Mouse (Mus musculus) hindbrain, embryonic 16.5 days (tissue): ENCODE data around the gene Gm13023. TPM values are rescaled to one million over a fixed set of nuclear protein-coding genes. Genes with fewer than 3 reads are reported as not detected.
"Not testable (repeated sequence)": the region's sequence is repeated elsewhere in the genome, so short reads cannot be mapped to it uniquely, and the experiment has no call there.

Experiments
- ATAC-seq: fragments of 200-750 bp; cut with Nextera tagmentation; 2 replicates; pipeline ENCODE4 v1.8.0; 2017; ENCODE audit warnings: moderate TSS enrichment, moderate library complexity
- H3K27ac ChIP-seq: fragments of 300-500 bp; sonication (generic); 2 replicates; pipeline ENCODE4 v1.5.1; 2014; ENCODE audit warnings: low read depth, mild to moderate bottlenecking, control low read depth, low read length, moderate library complexity
- H3K27me3 ChIP-seq: fragments of 300-500 bp; sonication (generic); replicated peaks from 2 replicates; pipeline ENCODE4 v1.6.1; 2014; ENCODE audit warnings: low read length; ENCODE audit not compliant: control insufficient read depth, insufficient read depth
- H3K36me3 ChIP-seq: fragments of 300-500 bp; sonication (generic); 2 replicates; pipeline ENCODE4 v1.6.1; 2014; ENCODE audit warnings: mild to moderate bottlenecking, low read length, moderate library complexity, mixed read lengths; ENCODE audit not compliant: control insufficient read depth, insufficient read depth
- H3K4me1 ChIP-seq: fragments of 300-500 bp; sonication (generic); 2 replicates; pipeline ENCODE4 v1.6.1; 2014; ENCODE audit warnings: low read depth, low read length; ENCODE audit not compliant: control insufficient read depth, insufficient read depth
- H3K4me2 ChIP-seq: fragments of 300-500 bp; sonication (generic); 2 replicates; pipeline ENCODE4 v1.6.1; 2014; ENCODE audit warnings: mild to moderate bottlenecking, low read length, control low read depth, moderate library complexity
- H3K4me3 ChIP-seq: fragments of 300-500 bp; sonication (generic); 2 replicates; pipeline ENCODE4 v1.5.1; 2014; ENCODE audit warnings: mild to moderate bottlenecking, low read length, control low read depth, moderate library complexity
- H3K9ac ChIP-seq: fragments of 300-500 bp; sonication (generic); 2 replicates; pipeline ENCODE4 v1.6.1; 2014; ENCODE audit warnings: low read depth, mild to moderate bottlenecking, control low read depth, low read length, moderate library complexity
- H3K9me3 ChIP-seq: fragments of 300-500 bp; sonication (generic); 2 replicates; pipeline ENCODE4 v1.6.1; 2014; ENCODE audit warnings: mild to moderate bottlenecking, low read length, moderate library complexity; ENCODE audit not compliant: control insufficient read depth
- WGBS: fragments of 180-500 bp; shearing (Covaris S2); extraction: QIAGEN DNeasy Blood & Tissue Kit; methylation state at CpG from one replicate; pipeline ENCODE4 v1.1.7; 2014; 5-methylcytosine and 5-hydroxymethylcytosine counted together
- polyA plus RNA-seq: library from polyadenylated mRNA; unstranded; fragments of >200 nt; fragmentation: Nextera tagmentation; extraction: Ambion mirVana; gene quantifications from 2 replicates; pipeline ENCODE4 v1.2.1, GENCODE M21; 2015

Gm13023 gene
- polyA plus RNA-seq: not detected in 2 replicates

DNA sequence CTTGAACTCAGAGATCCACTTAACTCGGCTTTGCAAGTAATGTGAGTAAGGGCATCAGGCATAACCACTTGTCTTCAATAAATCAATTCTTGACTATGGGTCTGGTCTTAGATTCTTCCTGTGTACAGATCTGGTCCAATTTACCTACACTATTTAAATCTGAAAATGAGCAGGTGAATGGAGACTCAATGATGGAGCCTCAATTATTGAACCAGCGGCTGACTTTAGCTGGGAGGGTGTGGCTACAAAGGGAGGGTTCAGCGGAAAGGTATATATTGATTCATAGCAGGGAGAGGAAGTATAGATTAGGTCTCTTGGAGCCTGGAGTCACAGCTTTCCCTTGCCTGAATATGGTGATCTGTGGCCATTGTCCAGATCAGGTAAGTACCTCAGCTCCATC is at the start of gene Gm13023:
Gene Gm13023, plus strand, starts transcription at position 301 of the 400 bp plus-strand sequence.
- WGBS: 89% methylated on average over 3 of the region's 3 CpGs

DNA sequence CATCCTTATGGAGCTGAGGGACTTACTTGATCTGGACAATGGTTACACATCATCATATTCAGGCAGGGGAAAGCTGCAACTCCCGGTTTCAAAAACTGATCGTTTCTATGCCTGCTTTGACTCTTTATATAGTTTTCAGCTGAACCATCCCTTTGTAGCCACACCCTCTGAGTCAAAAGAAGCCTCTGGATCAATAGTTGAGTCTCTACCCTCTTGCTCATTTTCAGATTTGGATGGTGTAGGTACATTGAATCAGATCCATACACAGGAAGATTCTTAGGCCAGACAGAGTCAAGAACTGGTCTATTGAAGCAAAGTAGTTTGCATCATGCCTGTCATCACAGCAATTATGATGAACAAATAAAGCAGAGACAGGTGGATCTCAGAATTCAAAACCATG is 26.8 kb downstream of the Gm13023 start, which contains the start of gene Gm13084:
Gene Gm13084, minus strand, starts transcription at position 101 of the 400 bp plus-strand sequence.
- H3K27me3 ChIP-seq: no peaks in the 10 kb centered on the region
- WGBS: 84% methylated on average over 2 of the region's 2 CpGs
- no peaks in the 10 kb centered on the region for H3K36me3 ChIP-seq
- no peak within 1 kb of the TSS for H3K4me2 ChIP-seq
- no peak within 1 kb of the TSS for H3K27ac ChIP-seq
- H3K9me3 ChIP-seq: peaks cover 6% of the 10 kb centered on the region
- H3K9ac ChIP-seq: no peak within 1 kb of the TSS
- H3K4me1 ChIP-seq: no peaks in the 10 kb centered on the region
- H3K4me3 ChIP-seq: no peak within 1 kb of the TSS
- no peak for ATAC-seq

More for the DNA sequence above, at the start of gene Gm13023:
- H3K4me2 ChIP-seq, H3K27me3 ChIP-seq, H3K27ac ChIP-seq, ATAC-seq, H3K9ac ChIP-seq, H3K9me3 ChIP-seq, H3K36me3 ChIP-seq, H3K4me3 ChIP-seq, H3K4me1 ChIP-seq: not testable (repeated sequence)

Other genes with a start within 250 kb of the Gm13023 start
- not detected in 2 replicates for gene BC080695, start 237.7 kb upstream of the Gm13023 start, polyA plus RNA-seq
- not detected in 2 replicates for gene Gm13057, start 237.6 kb upstream of the Gm13023 start, polyA plus RNA-seq
- not detected in 2 replicates for gene Gm13083, start 174.3 kb upstream of the Gm13023 start, polyA plus RNA-seq
- gene Gm13088, start 132.1 kb upstream of the Gm13023 start, polyA plus RNA-seq: not detected in 2 replicates
- gene Gm13089, start 86.6 kb upstream of the Gm13023 start, polyA plus RNA-seq: not detected in 2 replicates
- gene Gm13078, start 69.9 kb upstream of the Gm13023 start, polyA plus RNA-seq: not detected in 2 replicates
- gene Gm13084, start 26.7 kb downstream of the Gm13023 start, polyA plus RNA-seq: not detected in 2 replicates
- gene Gm13103, start 57.1 kb downstream of the Gm13023 start, polyA plus RNA-seq: not detected in 2 replicates
- not detected in 2 replicates for gene Pramef6, start 111.0 kb downstream of the Gm13023 start, polyA plus RNA-seq
- gene Pramef25, start 161.7 kb downstream of the Gm13023 start, polyA plus RNA-seq: not detected in 2 replicates
- gene Gm13101, start 177.6 kb downstream of the Gm13023 start, polyA plus RNA-seq: not detected in 2 replicates
- gene Pramef17, start 205.0 kb downstream of the Gm13023 start, polyA plus RNA-seq: not detected in 2 replicates